Mouse (Mus musculus): ENCODE measurements at regions not wholly inside any gene's neighbourhood (a gene's known extent, or its start where the extent isn't known, plus 50 kb on each side); places are given as distances from the start of the nearest gene placed in this dataset.

DNA sequence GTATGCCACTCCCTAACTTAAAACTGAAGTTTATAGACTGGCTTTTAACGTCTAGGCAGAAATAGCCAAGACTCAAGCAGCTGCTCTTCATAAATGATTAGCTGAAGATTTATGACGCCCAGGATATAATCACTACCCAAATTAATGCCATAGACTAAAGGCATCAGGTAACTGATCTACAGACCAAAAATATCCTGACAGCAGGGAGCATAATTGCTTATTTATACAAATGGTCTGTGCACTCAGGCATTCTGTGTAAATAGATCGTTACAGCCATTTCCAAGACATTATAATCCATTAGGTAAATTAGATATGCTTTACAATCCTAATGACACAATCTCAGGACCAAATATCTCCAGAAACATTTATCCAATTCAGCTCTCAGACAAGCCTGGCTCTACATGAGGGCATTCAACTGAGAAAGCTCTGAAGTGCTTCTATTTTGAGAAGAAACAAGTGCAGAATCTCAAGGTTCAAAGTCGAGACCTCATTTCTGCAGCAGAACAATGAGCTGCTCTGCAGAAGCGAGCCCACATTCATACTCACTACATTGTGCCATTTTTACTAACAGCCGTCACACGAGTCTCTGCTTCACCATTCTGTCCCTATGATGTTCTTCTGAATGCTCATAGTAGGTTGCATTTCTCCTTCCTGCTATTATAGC, 111.9 kb upstream of the Actbl2 start:
- TF ChIP-seq CTCF (IDR thresholded peaks at IDR 0.05; ENCODE audit: low read depth) (no peak), EP300 (IDR thresholded peaks at IDR 0.05; ENCODE audit: low read depth) (no peak)
